ENCODE assay signal across 8 mouse cellular contexts in the genomic region with DNA sequence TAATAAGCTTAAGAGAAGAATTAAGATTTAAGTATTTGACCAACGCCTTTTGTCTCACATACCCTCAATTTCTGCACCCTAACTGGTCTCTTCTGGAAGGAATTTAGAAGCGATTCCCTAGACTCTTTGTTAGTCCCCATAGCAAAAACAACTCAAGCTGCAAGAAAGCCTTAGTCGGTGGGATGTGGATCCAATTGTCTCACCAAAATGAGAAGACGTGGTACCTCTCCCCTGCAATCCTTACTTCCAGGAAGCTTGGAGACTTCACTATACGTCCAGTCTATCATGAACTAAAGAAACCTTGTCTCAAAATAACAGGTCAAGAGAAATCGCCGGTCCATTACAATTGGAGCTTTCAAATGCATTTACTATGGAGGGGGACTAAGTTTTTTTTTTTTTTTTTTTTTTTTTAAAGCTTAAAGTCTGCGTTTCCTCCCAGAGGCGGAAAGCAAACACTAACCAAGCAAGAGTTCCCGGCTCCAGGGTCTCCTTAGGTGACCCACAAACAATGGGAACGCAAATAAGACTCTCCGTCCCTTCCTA. TPM values are rescaled to one million over a fixed set of nuclear protein-coding genes. Genes with fewer than 3 reads are reported as not detected.
DNase-seq lines count a peak whose midpoint lies in the region; ATAC-seq lines count a peak whose summit lies in the region.

No protein-coding gene starts in this region.

- no peaks in the 10 kb centered on the region for H3K9me3 ChIP-seq in forebrain, embryonic 13.5 days (replicated peaks)
- no peaks in the 10 kb centered on the region for H3K9me3 ChIP-seq in liver, embryonic 13.5 days (replicated peaks)

- peak overlapping the region; percentile 93 for H3K27ac ChIP-seq in forebrain, embryonic 13.5 days
- peak overlapping the region; percentile 74 for H3K27ac ChIP-seq in liver, embryonic 13.5 days

- H3K27me3 ChIP-seq in forebrain, embryonic 13.5 days: no peaks in the 10 kb centered on the region
- no peaks in the 10 kb centered on the region for H3K27me3 ChIP-seq in liver, embryonic 13.5 days

- no peak for ATAC-seq in forebrain, embryonic 13.5 days
- ATAC-seq in liver, embryonic 13.5 days (ENCODE audit: low read depth): no peak

- DNase-seq in embryo, embryonic 11.5 days (ENCODE audit: low read depth, low spot score): peak; percentile 14
- no peak for DNase-seq in embryo, embryonic 11 days
- DNase-seq in CD4-positive, CD25-positive, alpha-beta regulatory T cell, adult 2 months (ENCODE audit: low read depth, low spot score): peak; percentile 13
- DNase-seq in liver, embryonic 13.5 days: no peak
- no peak for DNase-seq in spleen, postnatal 14 days (ENCODE audit: low spot score in 2 of 2)
- DNase-seq in left cerebral cortex, adult 11 months (ENCODE audit: low spot score): no peak
- no peak for DNase-seq in layer of hippocampus, postnatal 14 days (ENCODE audit: low spot score in 2 of 2)

- H3K9ac ChIP-seq in forebrain, embryonic 13.5 days: peak overlapping the region; percentile 92
- peak overlapping the region; percentile 62 for H3K9ac ChIP-seq in liver, embryonic 13.5 days

- peak overlapping the region; percentile 95 for H3K4me3 ChIP-seq in forebrain, embryonic 13.5 days
- peak overlapping the region; percentile 99 for H3K4me3 ChIP-seq in liver, embryonic 13.5 days (replicated peaks)

- peak overlapping the region; percentile 69 for H3K4me2 ChIP-seq in forebrain, embryonic 13.5 days
- H3K4me2 ChIP-seq in liver, embryonic 13.5 days: peak overlapping the region; percentile 89

- H3K4me1 ChIP-seq in forebrain, embryonic 13.5 days: peaks cover 23% of the 10 kb centered on the region
- peaks cover 29% of the 10 kb centered on the region for H3K4me1 ChIP-seq in liver, embryonic 13.5 days (replicated peaks)

- H3K36me3 ChIP-seq in forebrain, embryonic 13.5 days (ENCODE audit: poor library complexity, severe bottlenecking): peaks cover 41% of the 10 kb centered on the region
- peaks cover 44% of the 10 kb centered on the region for H3K36me3 ChIP-seq in liver, embryonic 13.5 days

- 1% methylated on average over 12 of the region's 12 CpGs for WGBS in forebrain, embryonic 13.5 days
- 3% methylated on average over 12 of the region's 12 CpGs for WGBS in liver, embryonic 13.5 days (ENCODE audit: insufficient replicate concordance)

RNA-seq across cellular contexts. Expression of a gene that starts 0.5 kb away (rescaled TPM):
- 82.2 and 87.3 TPM in 2 replicates for polyA plus RNA-seq in forebrain, embryonic 13.5 days (2015; fragmentation: Nextera tagmentation; extraction: Ambion mirVana)
- polyA plus RNA-seq in liver, embryonic 13.5 days (2015; fragmentation: Nextera tagmentation; extraction: Ambion mirVana): 22.4 and 26.3 TPM in 2 replicates
- total RNA-seq in layer of hippocampus, postnatal 14 days (2021): 100 to 1,000 TPM; 170 to 186 TPM

RNA-seq across cellular contexts. Expression of a gene that starts 17.3 kb away (rescaled TPM):
- polyA plus RNA-seq in forebrain, embryonic 13.5 days (2015; fragmentation: Nextera tagmentation; extraction: Ambion mirVana): 105 and 110 TPM in 2 replicates
- 26.8 and 36.6 TPM in 2 replicates for polyA plus RNA-seq in liver, embryonic 13.5 days (2015; fragmentation: Nextera tagmentation; extraction: Ambion mirVana)
- 10 to 100 TPM; 13.1 to 14.1 TPM for total RNA-seq in layer of hippocampus, postnatal 14 days (2021)

RNA-seq across cellular contexts. Expression of a gene that starts 17.8 kb away (rescaled TPM):
- 7.9 and 8.3 TPM in 2 replicates for polyA plus RNA-seq in forebrain, embryonic 13.5 days (2015; fragmentation: Nextera tagmentation; extraction: Ambion mirVana)
- 4.6 and 6.7 TPM in 2 replicates for polyA plus RNA-seq in liver, embryonic 13.5 days (2015; fragmentation: Nextera tagmentation; extraction: Ambion mirVana)
- 1 to 10 TPM in 1 of 2 experiments, under 1 TPM in 1; 0.69 to 1.4 TPM for total RNA-seq in layer of hippocampus, postnatal 14 days (2021)

RNA-seq across cellular contexts. Expression of a gene that starts 39.8 kb away (rescaled TPM):
- 20.5 and 22.6 TPM in 2 replicates for polyA plus RNA-seq in forebrain, embryonic 13.5 days (2015; fragmentation: Nextera tagmentation; extraction: Ambion mirVana)
- polyA plus RNA-seq in liver, embryonic 13.5 days (2015; fragmentation: Nextera tagmentation; extraction: Ambion mirVana): 9.0 and 10.9 TPM in 2 replicates
- 10 to 100 TPM; 14.5 to 16.1 TPM for total RNA-seq in layer of hippocampus, postnatal 14 days (2021)

RNA-seq across cellular contexts. Expression of a gene that starts 52.5 kb away (rescaled TPM):
- 158 and 161 TPM in 2 replicates for polyA plus RNA-seq in forebrain, embryonic 13.5 days (2015; fragmentation: Nextera tagmentation; extraction: Ambion mirVana)
- polyA plus RNA-seq in liver, embryonic 13.5 days (2015; fragmentation: Nextera tagmentation; extraction: Ambion mirVana): 5.7 and 6.9 TPM in 2 replicates
- total RNA-seq in layer of hippocampus, postnatal 14 days (2021): 10 to 100 TPM; 53.5 to 54.8 TPM

Comparison
In these comparisons a context has a peak if more than half of its experiments do, and no peak if none do; other contexts are left out.
1. DNase-seq: peak in embryo, embryonic 11.5 days (single experiment) and CD4-positive, CD25-positive, alpha-beta regulatory T cell, adult 2 months (single experiment); none in embryo, embryonic 11 days (single experiment), liver, embryonic 13.5 days (single experiment), spleen, postnatal 14 days (0 of 2), left cerebral cortex, adult 11 months (single experiment) and layer of hippocampus, postnatal 14 days (0 of 2).